Comparison of ENCODE assay signal across 8 mouse cellular contexts in genomic region chr14:121731688-121732168, GRCm38 (mm10).
DNase-seq lines count a peak whose midpoint lies in the region; ATAC-seq and TF ChIP-seq lines count a peak whose summit lies in the region.

No protein-coding gene starts in this region.

- TF ChIP-seq EP300 in ES-Bruce4 (IDR thresholded peaks at IDR 0.05; ENCODE audit: insufficient read depth, low read depth, low read length): no peak

- no peaks in the 10 kb centered on the region for H3K27me3 ChIP-seq in ES-Bruce4 (ENCODE audit: control insufficient read depth, insufficient read depth, low read length, poor library complexity, severe bottlenecking)
- no peaks in the 10 kb centered on the region for H3K27me3 ChIP-seq in forebrain, embryonic 12.5 days
- H3K27me3 ChIP-seq in liver, embryonic 12.5 days (replicated peaks): no peaks in the 10 kb centered on the region

- H3K4me2 ChIP-seq in forebrain, embryonic 12.5 days: no peak overlapping the region
- H3K4me2 ChIP-seq in liver, embryonic 12.5 days: peak overlapping the region; percentile 64

- peak overlapping the region; percentile 72 for H3K4me3 ChIP-seq in ES-Bruce4 (ENCODE audit: low read depth, low read length)
- H3K4me3 ChIP-seq in forebrain, embryonic 12.5 days (replicated peaks): no peak overlapping the region
- H3K4me3 ChIP-seq in liver, embryonic 12.5 days: peak overlapping the region; percentile 39

- no peaks in the 10 kb centered on the region for H3K36me3 ChIP-seq in ES-Bruce4 (ENCODE audit: control insufficient read depth, insufficient read depth, low read length, poor library complexity, severe bottlenecking)
- H3K36me3 ChIP-seq in forebrain, embryonic 12.5 days (replicated peaks): no peaks in the 10 kb centered on the region
- no peaks in the 10 kb centered on the region for H3K36me3 ChIP-seq in liver, embryonic 12.5 days

- H3K9me3 ChIP-seq in ES-Bruce4 (replicated peaks; ENCODE audit: control insufficient read depth, insufficient read depth, low read length, poor library complexity, severe bottlenecking): no peaks in the 10 kb centered on the region
- H3K9me3 ChIP-seq in forebrain, embryonic 12.5 days: no peaks in the 10 kb centered on the region
- H3K9me3 ChIP-seq in liver, embryonic 12.5 days (replicated peaks): no peaks in the 10 kb centered on the region

- peaks cover 3% of the 10 kb centered on the region for H3K4me1 ChIP-seq in ES-Bruce4 (ENCODE audit: control insufficient read depth, insufficient read depth, low read length)
- peaks cover 6% of the 10 kb centered on the region for H3K4me1 ChIP-seq in forebrain, embryonic 12.5 days
- peaks cover 23% of the 10 kb centered on the region for H3K4me1 ChIP-seq in liver, embryonic 12.5 days

- no peak for TF ChIP-seq CTCF in ES-Bruce4 (IDR thresholded peaks at IDR 0.05; ENCODE audit: low read depth, low read length)

- no peak overlapping the region for H3K9ac ChIP-seq in ES-Bruce4 (ENCODE audit: low read depth, poor library complexity, severe bottlenecking)
- H3K9ac ChIP-seq in forebrain, embryonic 12.5 days: no peak overlapping the region
- H3K9ac ChIP-seq in liver, embryonic 12.5 days: no peak overlapping the region

- 34% methylated on average over 5 of the region's 6 CpGs for WGBS in forebrain, embryonic 12.5 days
- WGBS in liver, embryonic 12.5 days (ENCODE audit: insufficient replicate concordance): 7% methylated on average over 6 of the region's 6 CpGs

- no peak for TF ChIP-seq POLR2A in ES-Bruce4 (IDR thresholded peaks at IDR 0.05; ENCODE audit: insufficient read depth, low read length)

- DNase-seq in 3134 (ENCODE audit: extremely low read depth, insufficient read length, low spot score): peak; percentile 22
- no peak for DNase-seq in cerebellum, adult 18-20 months
- no peak for DNase-seq in urinary bladder, adult 2 months (ENCODE audit: low spot score)
- no peak for DNase-seq in adipocyte (ENCODE audit: low spot score)

- H3K27ac ChIP-seq in ES-Bruce4 (ENCODE audit: insufficient read depth, low read length): peak overlapping the region; percentile 62
- H3K27ac ChIP-seq in forebrain, embryonic 12.5 days: no peak overlapping the region
- peak overlapping the region; percentile 63 for H3K27ac ChIP-seq in liver, embryonic 12.5 days

- peak; percentile 67 for ATAC-seq in forebrain, embryonic 12.5 days (ENCODE audit: low FRiP score)
- ATAC-seq in liver, embryonic 12.5 days: peak; percentile 97
- peak; percentile 85 for ATAC-seq in neutrophil, adult 5-6 weeks (ENCODE audit: extremely low read depth, insufficient number of reproducible peaks, low FRiP score, poor library complexity, severe bottlenecking)
